Mouse (Mus musculus): ENCODE data around the gene Pou2f1.

DNA sequence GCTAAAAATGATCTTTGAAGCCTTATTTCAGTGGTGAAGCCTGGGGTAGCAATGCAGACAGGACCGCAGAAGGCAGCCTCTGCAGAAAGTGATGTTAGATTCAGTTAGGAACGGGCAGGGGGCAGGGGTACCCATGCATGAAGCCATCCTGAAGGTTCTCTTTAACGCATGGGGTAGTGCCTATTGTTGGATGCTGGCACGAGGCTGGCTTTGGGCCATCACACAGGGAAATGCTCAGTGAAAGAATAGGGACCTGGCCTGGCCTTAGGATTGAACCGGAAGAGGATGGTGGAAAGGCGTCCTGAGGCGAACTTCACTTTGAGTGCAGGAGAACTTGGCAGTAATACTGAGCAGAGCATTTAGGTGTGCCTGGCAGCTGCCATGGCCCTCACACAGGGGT, 140.4 kb downstream of the Pou2f1 start:
- no peak for TF ChIP-seq CTCF (IDR thresholded peaks at IDR 0.05; ENCODE audit: borderline replicate concordance, extremely low read depth, insufficient read depth, insufficient read length)
- TF ChIP-seq POLR2A (IDR thresholded peaks at IDR 0.05; ENCODE audit: borderline replicate concordance, extremely low read depth, insufficient read depth, insufficient read length, poor library complexity, severe bottlenecking), result no peak
